Mouse (Mus musculus): ENCODE measurements around the gene Tecrl. TPM values are rescaled to one million over a fixed set of nuclear protein-coding genes. Genes with fewer than 3 reads are reported as not detected.

Tecrl gene
- not detected for polyA plus RNA-seq (2021)

GRCm38 (mm10) chr5:83354846-83355561 is at the start of gene Tecrl:
Gene Tecrl (minus strand): TSS chr5:83355195.
- TF ChIP-seq CTCF (IDR thresholded peaks at IDR 0.05): no peak
- ChIA-PET POLR2A (no interaction called here), CTCF (no interaction called here)
- in situ Hi-C loops (cut with MboI; ENCODE audit: low pct_unique_long_range_greater_than_20kb): no loop called here
- ATAC-seq (no peak), DNase-seq (ENCODE audit: low read depth, low spot score) (no peak)
- H3K27me3 ChIP-seq: peaks cover 4% of the 10 kb centered on the region

GRCm38 (mm10) chr5:83385021-83385420 is 30.0 kb upstream of the Tecrl start:
- ATAC-seq (no peak), DNase-seq (ENCODE audit: low read depth, low spot score) (no peak)
- TF ChIP-seq CTCF (IDR thresholded peaks at IDR 0.05): no peak
- H3K27me3 ChIP-seq: no peaks in the 10 kb centered on the region
- ChIA-PET POLR2A (no interaction called here), CTCF (no interaction called here)
- in situ Hi-C loops (cut with MboI; ENCODE audit: low pct_unique_long_range_greater_than_20kb): no loop called here

GRCm38 (mm10) chr5:83351615-83352014 is 3.4 kb downstream of the Tecrl start:
- no peak for ATAC-seq

GRCm38 (mm10) chr5:83339144-83339543 is 15.9 kb downstream of the Tecrl start:
- no peak for DNase-seq (ENCODE audit: low read depth, low spot score)
- in situ Hi-C loops (cut with MboI; ENCODE audit: low pct_unique_long_range_greater_than_20kb): no loop called here
- ChIA-PET POLR2A (no interaction called here), CTCF (no interaction called here)
- no peak for ATAC-seq
- no peak for TF ChIP-seq CTCF (IDR thresholded peaks at IDR 0.05)
- no peaks in the 10 kb centered on the region for H3K27me3 ChIP-seq

More at GRCm38 (mm10) chr5:83351615-83352014, 3.4 kb downstream of the Tecrl start:
- no peak for DNase-seq (ENCODE audit: low read depth, low spot score)
- ChIA-PET CTCF (interaction anchor here (1.1 kb wide), 1 partner anchor 14 kb away, joined by 3 read pairs; no protein-coding TSS in a partner anchor), POLR2A (no interaction called here)
- in situ Hi-C loops (cut with MboI; ENCODE audit: low pct_unique_long_range_greater_than_20kb): no loop called here
- TF ChIP-seq CTCF (IDR thresholded peaks at IDR 0.05): no peak
- peaks cover 4% of the 10 kb centered on the region for H3K27me3 ChIP-seq

GRCm38 (mm10) chr5:83267148-83267776 is 87.7 kb downstream of the Tecrl start:
- DNase-seq (ENCODE audit: low read depth, low spot score) (no peak), ATAC-seq (no peak)
- in situ Hi-C loops (cut with MboI; ENCODE audit: low pct_unique_long_range_greater_than_20kb): no loop called here
- no peak for TF ChIP-seq CTCF (IDR thresholded peaks at IDR 0.05)
- ChIA-PET CTCF (no interaction called here), POLR2A (no interaction called here)
- no peaks in the 10 kb centered on the region for H3K27me3 ChIP-seq

GRCm38 (mm10) chr5:83260059-83260458 is 94.9 kb downstream of the Tecrl start:
- in situ Hi-C loops (cut with MboI; ENCODE audit: low pct_unique_long_range_greater_than_20kb): no loop called here
- ChIA-PET CTCF (no interaction called here), POLR2A (no interaction called here)
- no peak for TF ChIP-seq CTCF (IDR thresholded peaks at IDR 0.05)
- ATAC-seq (no peak), DNase-seq (ENCODE audit: low read depth, low spot score) (no peak)
- H3K27me3 ChIP-seq: no peaks in the 10 kb centered on the region

GRCm38 (mm10) chr5:83254141-83254540 is 100.9 kb downstream of the Tecrl start:
- ATAC-seq (no peak), DNase-seq (ENCODE audit: low read depth, low spot score) (no peak)
- no peaks in the 10 kb centered on the region for H3K27me3 ChIP-seq
- ChIA-PET POLR2A (no interaction called here), CTCF (no interaction called here)
- in situ Hi-C loops (cut with MboI; ENCODE audit: low pct_unique_long_range_greater_than_20kb): no loop called here
- TF ChIP-seq CTCF (IDR thresholded peaks at IDR 0.05): no peak

- no peaks in the 10 kb centered on the region for H3K27me3 ChIP-seq
- ATAC-seq: no peak
- TF ChIP-seq CTCF (IDR thresholded peaks at IDR 0.05): no peak
- ChIA-PET CTCF (no interaction called here), POLR2A (no interaction called here)
- DNase-seq (ENCODE audit: low read depth, low spot score): no peak
- in situ Hi-C loops (cut with MboI; ENCODE audit: low pct_unique_long_range_greater_than_20kb): no loop called here
These were observed 116.0 kb downstream of the Tecrl start for GRCm38 (mm10) chr5:83238848-83239452.
